Mouse (Mus musculus): ENCODE measurements around the gene Lingo2. TPM values are rescaled to one million over a fixed set of nuclear protein-coding genes. Genes with fewer than 3 reads are reported as not detected.
"Not testable (repeated sequence)": the region's sequence is repeated elsewhere in the genome, so short reads cannot be mapped to it uniquely, and the experiment has no call there.

The Lingo2 gene
- polyA plus RNA-seq, 1 experiment from 2014 or later = 2.4 TPM

DNA sequence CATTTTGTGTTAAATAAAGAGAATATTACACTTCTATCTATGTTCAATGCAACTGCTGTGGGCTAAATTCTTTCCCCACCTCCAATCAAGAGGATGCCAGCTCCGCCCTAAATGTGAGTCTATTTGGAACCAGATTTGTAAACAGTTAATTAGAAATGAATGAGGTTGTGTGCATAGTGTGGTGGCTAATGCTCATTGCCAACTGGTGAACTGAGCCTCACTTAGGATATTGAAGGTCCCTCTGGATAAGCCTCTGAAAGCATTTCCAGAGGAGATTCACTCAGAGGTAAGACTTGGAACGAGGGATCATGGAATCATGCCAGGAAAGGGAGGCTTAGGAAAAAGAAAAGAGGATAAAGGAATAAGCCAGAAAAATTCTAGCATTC, 1256.4 kb downstream of the Lingo2 start:
- no peaks in the 10 kb centered on the region for H3K9me3 ChIP-seq (ENCODE audit: control insufficient read depth, low read length)
- H3K4me2 ChIP-seq = no peak overlapping the region
- H3K4me3 ChIP-seq (ENCODE audit: low read depth, low read length) = no peak overlapping the region
- no peaks in the 10 kb centered on the region for H3K27me3 ChIP-seq (ENCODE audit: control insufficient read depth, insufficient read depth, low read length)
- no peaks in the 10 kb centered on the region for H3K36me3 ChIP-seq (ENCODE audit: control insufficient read depth, insufficient read depth, low read length)
- no peaks in the 10 kb centered on the region for H3K4me1 ChIP-seq (ENCODE audit: control insufficient read depth, insufficient read depth, low read length)
- no peak overlapping the region for H3K27ac ChIP-seq (ENCODE audit: low read depth, low read length)
- WGBS = 79% methylated on average over 2 of the region's 2 CpGs
- peak; percentile 45 for DNase-seq (ENCODE audit: low spot score, missing footprints)
- no peak overlapping the region for H3K9ac ChIP-seq (ENCODE audit: low read length)
- no peak for ATAC-seq (ENCODE audit: low FRiP score)

DNA sequence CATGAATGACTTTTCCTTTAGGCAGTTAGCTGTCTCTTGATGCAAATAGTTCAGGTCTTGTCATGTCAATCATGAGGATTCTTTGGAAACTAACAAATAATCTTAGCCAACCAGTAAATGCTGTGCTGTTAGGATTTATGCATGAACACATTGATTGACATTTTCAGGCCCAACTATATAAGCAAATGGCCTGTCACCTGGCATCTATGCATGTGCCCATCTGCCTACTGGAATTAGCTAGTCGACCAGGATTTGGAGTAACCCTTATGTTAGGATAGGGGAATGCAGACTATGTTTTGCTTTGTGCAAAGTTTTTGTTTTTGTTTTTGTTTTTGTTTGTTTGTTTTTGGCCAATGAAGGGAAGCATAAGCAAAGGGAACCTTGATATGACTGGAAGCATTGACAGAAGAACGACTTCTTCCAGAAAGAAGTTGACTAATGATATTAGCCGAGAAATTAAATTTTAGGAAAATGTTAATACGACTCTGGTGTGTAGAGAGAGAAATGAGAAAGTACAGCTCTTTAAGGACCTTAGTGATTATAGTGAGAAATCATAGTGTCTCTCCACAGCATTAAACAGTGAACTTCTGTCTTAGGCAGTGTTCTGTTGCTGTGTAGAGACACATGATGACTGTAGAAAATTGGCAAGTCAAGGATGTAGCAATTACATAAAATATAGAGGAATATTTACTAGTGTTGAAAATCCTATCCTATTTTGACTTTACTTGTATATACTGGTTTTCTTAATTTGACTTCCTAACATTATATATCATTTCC, 1257.0 kb downstream of the Lingo2 start:
- Histone ChIP-seq H3K4me3 (ENCODE audit: low read depth, low read length) (no peak overlapping the region), H3K4me2 (no peak overlapping the region), H3K4me1 (ENCODE audit: control insufficient read depth, insufficient read depth, low read length) (no peaks in the 10 kb centered on the region), H3K9me3 (ENCODE audit: control insufficient read depth, low read length) (no peaks in the 10 kb centered on the region), H3K36me3 (ENCODE audit: control insufficient read depth, insufficient read depth, low read length) (no peaks in the 10 kb centered on the region), H3K9ac (ENCODE audit: low read length) (no peak overlapping the region), H3K27ac (ENCODE audit: low read depth, low read length) (no peak overlapping the region), H3K27me3 (ENCODE audit: control insufficient read depth, insufficient read depth, low read length) (no peaks in the 10 kb centered on the region)
- no peak for ATAC-seq (ENCODE audit: low FRiP score)
- no peak for DNase-seq (ENCODE audit: low spot score, missing footprints)
- 89% methylated on average over 4 of the region's 4 CpGs for WGBS

DNA sequence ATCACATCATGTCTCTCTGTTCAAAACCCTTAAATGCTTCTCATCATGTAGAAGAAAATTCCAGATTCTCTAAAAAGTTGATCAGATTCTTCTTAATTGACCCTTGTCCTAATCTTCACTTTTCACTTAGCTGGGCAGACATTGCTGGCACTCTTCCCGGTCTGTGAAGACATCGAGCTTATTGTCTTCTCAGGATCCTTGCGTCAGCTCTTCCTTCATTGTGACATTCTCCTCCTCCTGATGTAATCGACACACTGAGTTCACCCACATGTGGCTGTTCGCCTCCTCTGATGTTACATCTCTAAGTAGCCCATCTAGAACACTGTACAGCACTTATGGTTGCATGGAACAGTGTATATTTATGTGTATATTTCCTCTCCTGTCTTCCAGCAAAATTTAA, 1261.0 kb downstream of the Lingo2 start:
- no peaks in the 10 kb centered on the region for H3K36me3 ChIP-seq (ENCODE audit: control insufficient read depth, insufficient read depth, low read length)
- no peak overlapping the region for H3K4me3 ChIP-seq (ENCODE audit: low read depth, low read length)
- WGBS = 79% methylated on average over 5 of the region's 5 CpGs
- H3K4me1 ChIP-seq (ENCODE audit: control insufficient read depth, insufficient read depth, low read length) = no peaks in the 10 kb centered on the region
- no peak overlapping the region for H3K4me2 ChIP-seq
- H3K9me3 ChIP-seq (ENCODE audit: control insufficient read depth, low read length) = no peaks in the 10 kb centered on the region
- no peaks in the 10 kb centered on the region for H3K27me3 ChIP-seq (ENCODE audit: control insufficient read depth, insufficient read depth, low read length)
- DNase-seq (ENCODE audit: low spot score, missing footprints) = no peak
- ATAC-seq (ENCODE audit: low FRiP score) = no peak
- H3K9ac ChIP-seq (ENCODE audit: low read length) = no peak overlapping the region
- H3K27ac ChIP-seq (ENCODE audit: low read depth, low read length) = no peak overlapping the region

DNA sequence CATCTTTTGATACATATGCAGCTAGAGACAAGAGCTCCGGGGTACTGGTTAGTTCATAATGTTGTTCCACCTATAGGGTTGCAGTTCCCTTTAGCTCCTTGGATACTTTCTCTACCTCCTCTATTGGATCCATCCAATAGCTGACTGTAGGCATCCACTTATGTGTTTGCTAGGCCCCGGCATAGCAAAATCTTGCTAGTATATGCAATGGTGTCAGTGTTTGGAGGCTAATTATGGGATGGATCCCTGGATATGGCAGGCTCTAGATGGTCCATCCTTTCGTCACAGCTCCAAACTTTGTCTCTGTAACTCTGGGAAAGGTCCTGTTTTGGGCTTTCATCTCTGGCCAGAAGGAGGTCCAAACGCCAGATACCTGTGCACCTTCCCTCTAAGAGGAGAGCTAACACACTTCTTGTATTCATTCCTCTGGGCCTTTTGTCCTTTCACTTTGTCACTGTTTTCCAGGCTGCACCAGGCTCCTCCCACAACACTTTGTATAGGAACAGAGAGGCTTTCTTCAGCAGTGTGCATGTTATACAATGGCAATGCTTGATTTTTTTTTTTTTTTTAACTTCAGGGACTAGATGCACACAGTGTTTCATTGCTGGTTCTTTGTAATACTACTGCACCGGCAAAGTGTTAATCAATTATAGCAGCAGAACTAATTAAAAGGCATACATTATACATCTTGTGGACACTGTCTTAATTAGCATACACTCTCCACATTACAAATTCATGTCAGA, 1262.9 kb downstream of the Lingo2 start:
- WGBS = 87% methylated on average over 5 of the region's 5 CpGs
- H3K4me2 ChIP-seq; DNase-seq (ENCODE audit: low spot score, missing footprints); H3K9ac ChIP-seq (ENCODE audit: low read length); H3K36me3 ChIP-seq (ENCODE audit: control insufficient read depth, insufficient read depth, low read length); H3K27me3 ChIP-seq (ENCODE audit: control insufficient read depth, insufficient read depth, low read length); H3K9me3 ChIP-seq (ENCODE audit: control insufficient read depth, low read length); H3K27ac ChIP-seq (ENCODE audit: low read depth, low read length); H3K4me1 ChIP-seq (ENCODE audit: control insufficient read depth, insufficient read depth, low read length); H3K4me3 ChIP-seq (ENCODE audit: low read depth, low read length): not testable (repeated sequence)
- ATAC-seq (ENCODE audit: low FRiP score) = peak; percentile 73; the same call in 1 of the 2 replicates

MicroRNAs within 50 kb of the gene (microRNA counts, 519-probe panel; counts per million panel counts)
- microRNA mmu-miR-873 = not detected
- microRNA mmu-miR-876-3p = not detected
- microRNA mmu-miR-876-5p = not detected

Small RNA genes within 50 kb of the gene (microRNA-seq; reads per million reads assigned to microRNA genes)
- not detected for gene Mir873a
- not detected for gene Mir873b
- gene Mir876 = not detected
